8 mouse cellular contexts compared by ENCODE assay signal in the genomic region with DNA sequence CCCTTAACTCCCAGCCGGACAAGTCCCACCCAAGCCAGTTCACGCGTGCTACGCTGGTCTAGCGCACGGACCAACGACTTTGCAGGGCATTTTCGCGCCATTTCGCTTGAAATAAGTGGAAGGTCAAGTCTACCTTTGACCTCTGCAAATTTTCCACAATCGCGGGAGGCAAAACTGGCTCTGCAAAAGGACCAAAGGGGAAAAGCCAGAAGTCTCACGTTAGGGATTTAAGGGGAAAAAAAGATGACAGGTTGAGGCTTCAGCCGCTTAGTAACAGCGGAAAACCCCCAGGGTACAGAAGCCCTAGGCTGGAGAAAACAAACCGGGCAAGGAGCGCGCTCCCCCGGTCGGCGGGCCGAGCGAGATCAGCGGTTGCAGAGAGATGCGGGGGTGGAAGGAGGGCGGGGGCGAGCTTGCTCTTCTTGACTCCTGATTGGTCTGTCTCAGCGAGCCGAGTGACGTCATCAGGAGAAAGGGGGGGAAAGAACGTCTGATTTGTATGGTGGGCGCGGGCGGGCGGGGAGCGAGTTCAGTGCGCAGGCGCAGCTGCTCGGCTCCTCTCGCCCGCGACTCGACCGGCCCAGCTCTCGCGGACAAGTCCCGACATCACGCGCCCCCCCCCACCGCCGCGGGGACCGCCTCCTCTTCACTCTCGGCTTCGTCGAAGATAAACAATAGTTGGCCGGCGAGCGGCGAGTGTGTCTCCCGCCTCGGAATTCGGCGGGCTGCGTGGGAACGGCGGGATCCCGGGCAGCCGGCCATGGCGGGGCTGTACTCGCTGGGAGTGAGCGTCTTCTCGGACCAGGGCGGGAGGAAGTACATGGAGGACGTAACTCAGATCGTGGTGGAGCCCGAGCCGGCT. TPM values are rescaled to one million over a fixed set of nuclear protein-coding genes. Genes with fewer than 3 reads are reported as not detected.
DNase-seq lines count a peak whose midpoint lies in the region; ATAC-seq lines count a peak whose summit lies in the region.

A gene (plus strand): TSS at position 532 of the 862 bp plus-strand sequence.

- peak; percentile 100 for DNase-seq in NIH3T3 (ENCODE audit: low read depth)
- DNase-seq in cerebellum, postnatal 10 days, result peak; percentile 100
- DNase-seq in frontal cortex, postnatal 10 days (ENCODE audit: low spot score in 2 of 2), result peak; percentile 94 to 95
- DNase-seq in layer of hippocampus, postnatal 14 days (ENCODE audit: low spot score in 2 of 2), result peak; percentile 95 to 99
- DNase-seq in lung, postnatal 14 days, result peak; percentile 99
- DNase-seq in retina, adult 2 months (ENCODE audit: low read depth, low spot score), result peak; percentile 100
- peak; percentile 96 for DNase-seq in thymus, postnatal 36 days

- peak within 1 kb of the TSS; percentile 94 for H3K27ac ChIP-seq in hindbrain, embryonic 12.5 days

- peak; percentile 93 for ATAC-seq in hindbrain, embryonic 12.5 days (ENCODE audit: low FRiP score)

- no peaks in the 10 kb centered on the region; the same call in 1 of the 2 replicates for H3K27me3 ChIP-seq in hindbrain, embryonic 12.5 days

- no peaks in the 10 kb centered on the region for H3K9me3 ChIP-seq in hindbrain, embryonic 12.5 days (replicated peaks)

- peak within 1 kb of the TSS; percentile 92 for H3K9ac ChIP-seq in hindbrain, embryonic 12.5 days

- peak within 1 kb of the TSS; percentile 96 for H3K4me3 ChIP-seq in hindbrain, embryonic 12.5 days

- peaks cover 10% of the 10 kb centered on the region for H3K36me3 ChIP-seq in hindbrain, embryonic 12.5 days

- peak within 1 kb of the TSS; percentile 94 for H3K4me2 ChIP-seq in hindbrain, embryonic 12.5 days (replicated peaks)

- WGBS in hindbrain, embryonic 12.5 days, result under 1% methylated on average over 78 of the region's 78 CpGs

- H3K4me1 ChIP-seq in hindbrain, embryonic 12.5 days, result peaks cover 21% of the 10 kb centered on the region

RNA-seq across cellular contexts. Expression of the gene that starts here (rescaled TPM):
- polyA plus RNA-seq in hindbrain, embryonic 12.5 days (2016; fragmentation: Nextera tagmentation; extraction: Ambion mirVana), result 27.8 and 27.9 TPM in 2 replicates
- total RNA-seq in layer of hippocampus, postnatal 14 days (2021), result 10 to 100 TPM; 15.3 to 15.4 TPM

Comparison
In these comparisons a context has a peak if more than half of its experiments do, and no peak if none do; other contexts are left out.
1. Peak in every context shown above with its lines: DNase-seq, ATAC-seq, H3K4me3 ChIP-seq and H3K27ac ChIP-seq.